Mouse (Mus musculus) cerebellum, adult 9-10 months (tissue): ENCODE results near the gene Abhd17a.

ENCODE experiments used
- DNase-seq: peaks from one replicate; pipeline ENCODE4 v3.0.0; 2022

Gene Abhd17a

DNA sequence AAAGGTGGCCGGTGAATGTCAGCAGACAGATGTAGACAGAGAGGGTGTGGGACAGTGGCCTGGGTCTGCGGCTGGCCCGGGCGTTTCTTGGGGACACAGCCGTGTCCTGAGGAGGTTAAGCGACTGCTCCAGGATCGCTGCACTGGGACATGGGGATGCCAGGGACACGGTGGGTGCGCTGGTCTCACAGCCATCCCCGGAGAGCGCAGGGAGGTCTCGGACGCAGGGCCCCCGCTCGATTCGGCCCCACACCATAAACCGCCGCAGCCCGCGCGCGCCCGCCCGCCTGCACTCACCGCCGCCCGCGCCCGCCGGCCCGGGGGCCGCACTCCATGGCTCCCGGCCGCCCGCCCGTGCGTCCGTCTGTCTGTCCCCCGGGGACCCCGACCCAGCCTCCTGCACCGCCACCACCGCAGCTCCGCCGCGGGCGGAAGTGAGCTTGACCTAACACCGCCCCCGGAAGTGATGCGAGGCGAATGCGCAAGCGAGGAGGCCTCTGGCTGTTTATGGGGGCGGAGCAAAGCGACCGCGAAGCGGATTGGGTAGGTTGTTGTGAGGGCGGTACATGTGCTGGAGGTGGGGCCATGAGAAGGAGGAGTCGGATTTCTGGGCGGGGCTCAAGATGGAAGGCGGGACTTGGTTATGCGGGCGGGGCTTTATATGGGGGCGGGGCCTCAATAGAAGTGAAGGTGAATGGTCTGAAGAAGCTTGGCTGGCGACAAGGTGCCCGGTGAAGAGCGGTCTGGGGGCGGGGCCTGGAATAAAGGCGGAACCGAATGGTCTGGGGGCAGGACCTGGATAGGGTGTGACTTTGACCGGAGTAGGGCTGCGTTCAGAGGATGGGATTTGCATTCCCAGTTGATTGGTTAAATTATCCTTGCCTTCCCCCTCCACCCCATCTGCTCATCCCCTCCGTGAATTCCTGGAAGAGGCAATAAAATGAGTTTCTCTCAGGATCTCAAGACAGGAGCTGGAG is at the start of gene Abhd17a:
Gene Abhd17a, minus strand, starts transcription at position 463 of the 976 bp plus-strand sequence.
- peak; percentile 96 for DNase-seq

DNA sequence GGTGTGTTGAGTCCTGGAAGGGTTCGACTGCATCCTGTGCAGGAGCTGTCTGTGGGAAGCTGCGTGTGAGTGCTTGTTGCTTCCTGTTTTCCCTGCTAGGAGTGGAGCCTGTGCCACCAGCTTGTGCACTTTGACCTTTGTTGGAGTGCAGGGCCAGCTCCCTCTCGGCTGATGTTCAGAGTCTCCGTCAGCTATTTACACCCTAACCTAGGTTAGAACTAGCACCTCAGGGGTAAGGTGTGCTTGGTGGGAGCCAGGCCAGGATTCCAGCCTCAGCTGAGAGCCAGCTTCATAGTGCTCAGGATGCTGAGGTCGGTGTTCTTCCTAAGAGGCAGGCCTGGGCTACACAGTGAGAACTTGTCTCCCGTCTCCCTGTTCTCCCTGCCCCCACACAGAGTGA is 45.2 kb upstream of the Abhd17a start:
- no peak for DNase-seq

GRCm38 (mm10) chr10:80628925-80629324 is 38.8 kb upstream of the Abhd17a start:
- DNase-seq, result no peak

DNA sequence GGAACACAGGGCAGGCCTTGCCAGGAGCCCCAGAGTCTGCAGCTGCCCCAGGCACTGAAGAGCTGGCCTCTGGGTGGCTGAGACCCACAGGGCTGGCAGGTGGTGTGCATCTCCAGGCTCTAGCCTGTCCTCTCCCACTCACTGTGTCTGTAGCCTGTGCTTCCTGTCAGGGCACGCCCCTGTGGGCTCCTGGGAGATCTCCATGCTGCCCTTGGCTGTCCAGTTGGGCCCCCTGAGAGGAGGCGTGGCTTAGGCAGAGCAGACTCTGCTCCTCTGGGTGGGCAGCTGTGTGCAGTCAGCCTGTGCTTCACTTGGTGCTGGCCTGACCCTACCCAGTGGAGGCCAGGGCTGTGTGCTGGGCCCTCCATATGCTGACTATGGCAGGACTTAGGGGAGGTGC is 37.5 kb upstream of the Abhd17a start:
- DNase-seq, result no peak

DNA sequence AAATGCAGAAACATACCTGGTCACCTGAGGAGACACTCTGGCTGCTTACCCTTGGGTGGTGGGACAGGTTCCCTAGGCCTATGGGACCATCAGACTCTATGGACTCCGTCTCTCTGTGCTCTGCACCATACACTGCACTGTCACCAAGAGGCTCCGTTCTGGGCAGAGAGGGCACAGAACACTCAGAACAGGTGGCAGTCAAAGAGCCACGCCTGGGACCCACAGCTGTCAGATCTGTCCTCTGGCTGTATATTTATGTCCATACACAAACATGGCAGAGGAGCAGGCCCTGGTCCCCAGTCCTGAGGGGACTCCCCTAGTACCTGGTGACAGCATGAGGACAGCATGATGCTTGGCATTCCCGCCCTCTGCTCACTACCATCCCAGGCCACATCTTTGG is 35.6 kb upstream of the Abhd17a start:
- no peak for DNase-seq

DNA sequence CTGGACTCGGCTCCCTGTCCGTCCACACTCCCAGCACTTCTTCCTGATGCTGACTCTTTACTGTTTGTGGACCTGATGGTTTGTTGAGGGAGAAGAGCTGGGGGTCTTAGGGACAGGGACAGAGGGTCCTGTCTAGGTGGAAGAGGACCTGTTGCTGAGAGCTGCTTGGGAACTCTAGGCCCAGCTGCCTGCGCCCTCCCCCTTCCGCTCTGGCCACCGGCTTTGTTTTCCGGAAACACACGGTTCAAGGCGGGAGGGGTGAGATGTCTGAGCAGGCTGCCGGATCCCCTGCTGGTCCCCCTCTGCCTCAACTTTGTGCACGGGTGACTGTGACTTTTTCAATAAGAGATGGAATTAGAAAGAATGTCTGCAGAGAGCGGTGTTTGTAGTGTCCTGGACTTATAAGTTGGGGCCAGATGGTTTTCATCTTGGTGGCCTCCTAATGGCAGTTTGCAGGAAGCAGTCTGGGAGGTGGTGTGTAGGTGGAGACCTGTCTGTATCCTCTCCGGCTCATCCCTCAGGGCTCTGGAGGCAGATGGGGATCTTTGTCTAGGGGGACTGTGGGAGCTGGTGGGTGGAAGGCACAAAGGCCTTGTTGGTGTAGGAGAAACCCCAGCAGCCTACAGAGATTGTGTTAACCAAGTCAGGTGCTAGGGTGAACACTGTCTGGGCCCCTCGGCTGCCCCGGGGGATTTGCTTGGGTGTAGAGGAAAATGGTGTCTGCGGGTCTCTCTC is 33.5 kb upstream of the Abhd17a start:
- DNase-seq, result peak; percentile 81

- DNase-seq, result peak; percentile 84
These were observed 32.7 kb upstream of the Abhd17a start, which contains the start of gene Csnk1g2 for GRCm38 (mm10) chr10:80622661-80623456. TSS of gene Csnk1g2 (plus strand) at chr10:80622838.

DNA sequence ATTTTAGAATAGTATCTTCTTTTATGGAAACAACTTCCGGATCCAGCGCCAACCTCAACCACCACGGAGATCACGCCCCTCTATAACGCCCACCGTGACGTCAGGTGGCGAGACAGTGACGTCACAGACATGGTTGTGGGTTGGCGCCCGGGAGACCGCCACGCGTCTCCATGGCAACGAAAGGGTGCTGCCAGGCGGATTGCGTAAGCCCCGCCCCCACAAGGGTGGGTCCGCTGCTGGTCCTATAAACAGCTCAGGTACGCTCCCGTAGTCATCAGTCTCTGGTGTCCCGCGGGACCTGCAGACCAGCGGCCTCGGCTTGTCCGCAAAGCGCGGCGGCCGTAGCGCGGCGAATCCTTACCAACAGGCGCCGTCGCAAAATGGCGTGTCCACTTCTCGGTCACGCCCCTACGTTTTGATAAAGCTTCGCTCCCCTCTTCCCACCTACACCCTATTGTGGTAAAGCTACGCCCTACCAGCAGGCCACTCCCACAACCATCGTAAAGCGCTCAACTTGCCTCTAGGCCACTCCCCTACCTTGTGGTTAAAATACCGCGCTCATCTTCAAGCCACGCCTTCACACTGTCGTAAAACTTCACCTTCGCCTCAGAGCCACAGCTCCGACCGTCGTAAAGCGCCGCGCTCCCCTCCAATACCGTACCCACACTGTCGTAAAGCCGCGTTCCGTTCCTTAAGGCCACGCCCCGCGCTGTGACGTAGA is 32.0 kb upstream of the Abhd17a start:
- peak; percentile 100 for DNase-seq

- DNase-seq, result no peak
These were observed 31.5 kb upstream of the Abhd17a start for GRCm38 (mm10) chr10:80621690-80621939.

DNA sequence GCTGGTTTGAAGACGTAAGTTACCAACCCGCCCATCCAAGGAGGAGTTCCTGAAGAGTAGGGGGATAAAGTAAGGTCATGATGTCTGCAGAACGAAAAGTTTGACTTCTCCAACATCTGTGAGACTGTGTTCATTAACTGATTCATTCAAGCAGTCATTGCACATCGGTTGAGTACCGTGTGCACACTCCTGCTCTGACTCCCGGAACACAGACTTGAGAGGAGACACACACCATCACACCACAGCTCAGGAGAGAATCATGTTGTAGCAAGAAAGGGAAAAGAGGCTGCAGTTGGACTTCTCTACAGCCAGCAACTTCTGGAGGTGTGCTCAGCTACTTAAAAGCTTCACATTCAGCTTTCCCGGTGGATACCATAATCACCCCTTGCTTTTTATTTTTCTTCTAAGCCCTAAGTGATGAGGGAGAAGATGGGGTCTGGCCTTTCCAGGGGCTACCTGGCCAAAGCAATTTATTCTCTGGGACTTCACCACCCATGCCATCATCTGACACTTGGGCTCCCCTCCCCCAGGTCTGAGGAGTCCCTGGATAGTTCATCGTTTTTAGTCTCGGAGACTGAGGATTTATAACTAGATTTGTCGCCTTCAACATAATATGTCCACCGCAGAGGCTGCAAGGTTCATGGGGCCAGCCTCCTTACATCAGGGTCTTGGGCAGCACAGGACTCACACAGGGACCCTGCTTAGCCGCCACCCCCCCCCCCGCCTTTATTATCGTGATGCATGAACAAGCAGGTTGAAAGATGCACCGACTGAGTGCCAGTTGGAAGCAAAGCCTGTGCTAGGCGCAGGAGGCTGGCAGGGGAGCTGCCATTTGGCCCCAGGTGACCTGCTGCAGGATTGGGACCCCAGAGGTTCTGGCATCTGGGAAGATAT is 30.9 kb upstream of the Abhd17a start:
- peak; percentile 74 for DNase-seq

DNA sequence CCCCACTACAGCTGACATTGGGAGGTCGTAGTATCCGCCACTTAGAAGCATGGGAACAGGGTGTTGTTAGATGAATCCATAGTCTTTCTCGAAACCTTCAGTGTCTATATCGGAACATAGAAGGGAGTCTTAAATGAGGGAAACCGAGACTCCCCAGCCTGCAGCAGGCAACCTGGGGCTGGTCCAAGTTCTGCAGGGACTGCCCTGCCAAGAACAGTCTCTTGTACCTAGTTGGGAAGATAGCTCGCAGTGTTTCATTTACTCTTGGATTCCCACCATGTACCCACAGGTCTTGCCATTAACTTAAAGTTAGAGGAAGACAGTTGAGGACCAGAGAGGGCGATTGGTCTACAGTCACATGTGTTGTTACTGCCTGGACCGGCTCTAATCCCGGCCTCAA is 30.2 kb upstream of the Abhd17a start:
- peak; percentile 68 for DNase-seq

- no peak for DNase-seq
These were observed 29.5 kb upstream of the Abhd17a start for GRCm38 (mm10) chr10:80619465-80620244.

GRCm38 (mm10) chr10:80618181-80618580 is 28.0 kb upstream of the Abhd17a start:
- DNase-seq, result no peak

DNA sequence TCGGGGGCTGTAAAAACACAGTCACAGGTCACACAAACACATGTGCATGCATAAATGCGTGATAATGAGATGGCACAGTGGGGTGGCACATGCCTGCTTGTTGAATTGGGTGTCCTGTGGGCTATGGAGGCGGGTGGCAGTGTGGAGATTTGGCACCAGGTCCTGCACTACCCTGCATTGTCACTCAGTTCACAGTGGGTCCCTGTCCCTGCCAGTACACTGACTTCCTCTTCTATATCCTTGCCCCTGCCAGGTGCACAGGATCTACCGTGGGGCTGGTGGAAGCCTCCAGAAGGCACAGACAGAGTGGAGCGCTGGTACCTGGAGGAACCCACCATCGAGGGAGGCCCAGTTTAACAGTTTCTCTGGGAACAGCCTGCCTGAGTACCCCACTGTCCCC is 24.2 kb upstream of the Abhd17a start:
- DNase-seq, result no peak

- no peak for DNase-seq
These were observed 23.7 kb upstream of the Abhd17a start for GRCm38 (mm10) chr10:80613821-80614220.

DNA sequence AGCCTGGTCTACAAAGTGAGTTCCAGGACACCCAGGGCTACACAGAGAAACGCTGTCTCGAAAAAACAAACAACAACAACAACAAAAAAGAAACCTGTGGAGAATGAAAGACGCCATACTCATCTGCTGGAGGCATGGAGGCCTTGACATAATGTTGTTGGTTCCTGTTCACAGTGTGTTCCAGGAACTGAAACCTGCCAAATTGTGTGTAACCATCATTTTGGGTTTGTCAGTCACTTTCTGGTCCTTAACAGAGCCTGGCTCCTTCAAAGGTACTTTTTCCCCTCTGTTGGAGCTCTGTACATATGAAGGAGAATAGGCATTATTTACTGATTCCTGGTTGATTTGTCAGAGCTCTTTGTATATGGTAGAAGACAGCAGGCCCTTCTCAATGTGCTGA is 21.8 kb upstream of the Abhd17a start:
- no peak for DNase-seq

DNA sequence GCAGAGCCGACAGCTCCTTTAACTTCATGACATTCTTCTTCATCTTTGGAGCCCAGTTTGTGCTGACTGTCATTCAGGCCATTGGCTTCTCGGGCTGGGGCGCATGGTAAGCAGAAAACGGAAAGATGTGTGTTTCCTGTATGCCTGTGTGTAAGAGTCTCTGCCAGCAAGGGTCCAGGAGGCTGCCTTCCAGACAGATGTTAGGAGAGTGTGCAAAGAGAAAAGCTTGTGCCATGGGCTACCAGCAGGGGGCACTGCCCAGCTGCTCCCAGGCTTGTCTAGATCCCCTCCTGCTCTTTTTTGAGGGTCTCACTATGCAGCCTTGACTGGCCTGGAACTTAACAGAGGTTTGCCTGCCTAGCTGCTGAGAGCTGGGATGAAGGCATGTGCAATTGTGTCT is 20.9 kb upstream of the Abhd17a start:
- DNase-seq, result peak; percentile 65

DNA sequence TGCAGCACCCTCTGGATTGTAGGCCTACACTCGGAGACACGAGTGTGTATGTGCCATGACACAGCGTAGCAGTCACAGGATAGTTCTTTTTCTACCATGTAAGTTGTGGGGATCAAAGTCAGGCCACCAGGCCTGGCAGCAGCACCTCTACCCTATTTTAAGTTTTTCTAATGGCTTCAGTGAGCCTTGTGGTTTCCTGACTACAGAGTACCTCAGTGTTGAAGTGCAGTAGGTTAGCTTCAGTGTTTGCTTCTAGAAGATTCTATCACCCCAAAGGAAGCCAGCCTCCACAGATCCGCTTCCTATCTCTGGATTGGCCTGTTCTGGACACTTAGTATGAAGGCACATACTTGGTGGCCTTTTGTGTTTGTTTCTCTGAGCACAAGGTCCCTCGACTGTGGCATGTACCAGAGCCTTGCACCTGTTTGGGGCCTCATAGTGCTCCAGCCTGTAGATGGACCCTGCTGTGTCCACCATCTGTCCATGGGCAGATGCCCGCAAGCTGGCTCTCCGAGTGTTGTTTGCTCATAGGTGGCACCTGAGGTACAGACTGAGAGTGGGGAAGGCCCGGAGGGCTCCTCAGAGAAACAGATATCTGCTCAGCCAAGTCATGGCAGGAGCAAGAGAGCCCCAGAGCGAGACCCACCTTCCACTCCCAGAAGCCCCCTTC is 20.1 kb upstream of the Abhd17a start:
- peak; percentile 93 for DNase-seq

DNA sequence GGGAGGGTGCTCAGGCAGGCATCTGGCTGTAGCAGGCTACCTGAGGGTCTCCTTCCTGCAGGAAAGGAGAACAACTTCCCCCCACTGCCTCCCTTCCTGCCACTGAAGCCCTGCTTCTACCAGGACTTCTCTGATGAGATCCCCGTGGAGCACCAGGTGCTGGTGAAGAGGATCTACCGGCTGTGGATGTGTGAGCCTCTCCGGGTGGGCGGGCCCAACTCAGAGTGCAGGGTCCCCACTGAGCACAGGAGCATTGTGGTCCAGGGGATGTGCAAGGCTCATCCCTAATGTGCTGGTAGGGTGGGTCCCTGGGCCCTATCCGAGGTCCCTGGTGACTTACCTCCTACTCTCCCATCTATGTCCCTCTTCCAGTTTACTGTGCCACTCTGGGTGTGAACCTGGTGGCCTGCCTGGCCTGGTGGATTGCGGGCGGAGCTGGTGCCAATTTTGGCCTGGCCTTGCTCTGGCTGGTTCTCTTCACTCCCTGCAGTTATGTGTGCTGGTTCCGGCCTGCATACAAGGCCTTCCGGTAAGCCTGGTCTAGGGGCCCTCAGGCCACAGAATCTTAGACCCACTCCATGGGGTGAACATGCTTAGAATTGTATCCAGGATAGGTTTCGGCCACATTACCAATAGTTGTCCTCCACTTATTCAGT is 19.3 kb upstream of the Abhd17a start:
- peak; percentile 55 for DNase-seq

- DNase-seq, result peak; percentile 43
These were observed 18.3 kb upstream of the Abhd17a start for GRCm38 (mm10) chr10:80608435-80608834.
